Mouse (Mus musculus) myocyte (in vitro differentiated cells): ENCODE measurements at regions not wholly inside any gene's neighbourhood (a gene's known extent, or its start where the extent isn't known, plus 50 kb on each side); places are given as distances from the start of the nearest gene placed in this dataset.

Source experiments
- CEBPB ChIP-seq: IDR thresholded peaks from 2 replicates; pipeline ENCODE4 v1.6.1; 2011; ENCODE audit warnings: mild to moderate bottlenecking, moderate library complexity; ENCODE audit not compliant: poor library complexity, insufficient read depth, severe bottlenecking
- MAX ChIP-seq: IDR thresholded peaks from one replicate; pipeline ENCODE4 v1.6.1; 2011; ENCODE audit warnings: low read depth, mild to moderate bottlenecking, control low read depth
- MYOG ChIP-seq, 3 experiments: IDR thresholded peaks; one replicate each; pipeline ENCODE4 v1.6.1; 2011; ENCODE audit warnings: control low read depth in 2 of 3, low read depth in 2 of 3, mild to moderate bottlenecking in 2 of 3; ENCODE audit not compliant: insufficient read length in 2 of 3, control insufficient read depth in 1 of 3, insufficient read depth in 1 of 3
- POLR2A ChIP-seq: IDR thresholded peaks from one replicate; pipeline ENCODE4 v1.6.1; 2011; ENCODE audit warnings: low read depth, mild to moderate bottlenecking, control low read depth, moderate library complexity; ENCODE audit not compliant: insufficient read length
- POLR2AphosphoS2 ChIP-seq: IDR thresholded peaks from one replicate; pipeline ENCODE4 v1.6.1; 2011; ENCODE audit warnings: low read depth, control low read depth; ENCODE audit not compliant: insufficient read length
- TCF12 ChIP-seq: IDR thresholded peaks from one replicate; pipeline ENCODE4 v1.6.1; 2011; ENCODE audit warnings: mild to moderate bottlenecking, control low read depth; ENCODE audit not compliant: poor library complexity, insufficient read depth, severe bottlenecking
- USF1 ChIP-seq: IDR thresholded peaks from one replicate; pipeline ENCODE4 v1.6.1; 2011; ENCODE audit warnings: low read depth, mild to moderate bottlenecking, control low read depth, moderate library complexity

DNA sequence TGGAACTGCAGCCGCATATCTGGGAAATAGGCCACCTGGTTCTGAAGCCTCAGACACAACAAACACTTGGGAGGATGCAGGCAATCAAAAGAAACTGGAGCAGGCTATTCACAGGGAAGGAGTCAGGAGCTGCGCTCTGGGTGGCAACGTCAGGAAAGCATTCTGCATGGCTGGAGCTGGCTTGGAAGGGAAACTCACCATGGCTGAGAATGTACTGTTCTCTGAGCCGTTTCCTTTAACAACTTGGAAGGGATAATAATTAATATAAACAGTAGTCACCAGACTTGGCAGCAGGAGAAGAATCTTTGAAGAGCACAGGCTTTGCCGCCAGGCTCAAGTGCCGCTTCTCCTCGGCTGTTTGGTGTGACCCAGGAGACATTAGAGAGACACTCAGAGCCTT is 434.5 kb downstream of the Tns3 start:
- TF ChIP-seq TCF12 (no peak), POLR2A (no peak), CEBPB (no peak), MYOG (IDR thresholded peaks at IDR 0.05; ENCODE audit: control insufficient read depth in 1 of 3, insufficient read depth in 1 of 3, insufficient read length in 2 of 3, low read depth in 2 of 3) (no peak), MAX (no peak), POLR2AphosphoS2 (no peak), USF1 (no peak)
